Mouse (Mus musculus) cerebellum, adult (tissue): ENCODE data around the gene Stat6.

ENCODE experiments used
- ATAC-seq: cut with Nextera tagmentation; 2 replicates; pipeline ENCODE4 v1.9.2; 2017; ENCODE audit warnings: mild to moderate bottlenecking, moderate library complexity, mixed read lengths; ENCODE audit not compliant: insufficient number of reproducible peaks, low FRiP score, low TSS enrichment

Gene Stat6

GRCm38 (mm10) chr10:127704293-127704692 lies 61.5 kb downstream of the Stat6 start:
- no peak for ATAC-seq

GRCm38 (mm10) chr10:127704766-127705220 lies 62.0 kb downstream of the Stat6 start, which contains the start of gene Myo1a:
Gene Myo1a, plus strand, starts transcription at chr10:127705170.
- ATAC-seq, result no peak

- ATAC-seq, result no peak
Measured at GRCm38 (mm10) chr10:127705783-127706182, 63.0 kb downstream of the Stat6 start.

- ATAC-seq, result no peak
Measured at GRCm38 (mm10) chr10:127707721-127708120, 64.9 kb downstream of the Stat6 start.

GRCm38 (mm10) chr10:127708850-127709370 lies 66.1 kb downstream of the Stat6 start:
- no peak for ATAC-seq

GRCm38 (mm10) chr10:127710331-127710730 lies 67.5 kb downstream of the Stat6 start:
- ATAC-seq, result no peak
